Mouse (Mus musculus) heart, embryonic 14.5 days (tissue): Measurements from ENCODE around the gene Sema3a. TPM values are rescaled to one million over a fixed set of nuclear protein-coding genes. Genes with fewer than 3 reads are reported as not detected.
A peak's percentile ranks its signal among the peaks of the same experiment; 100 is the strongest.
"Not testable (repeated sequence)": the region's sequence is repeated elsewhere in the genome, so short reads cannot be mapped to it uniquely, and the experiment has no call there.

ENCODE experiments used
- ATAC-seq: fragments of 200-750 bp; cut with Nextera tagmentation; 2 replicates; pipeline ENCODE4 v1.8.0; 2017; ENCODE audit warnings: low read depth, moderate TSS enrichment; ENCODE audit not compliant: insufficient number of reproducible peaks, insufficient read depth, low FRiP score
- H3K27ac ChIP-seq, 2 experiments: fragments of 200-500 bp in 1 of 2; fragments of 300-500 bp in 1 of 2; sonication (generic) in 1 of 2; replicated peaks in 1 of 2; 2 replicates each; pipeline ENCODE4 v1.5.1; 2012 to 2014; ENCODE audit warnings: low read depth in 2 of 2, low read length in 2 of 2, control low read depth in 1 of 2, mild to moderate bottlenecking in 1 of 2, mixed read lengths in 1 of 2; ENCODE audit not compliant: control insufficient read depth in 1 of 2, insufficient read depth in 1 of 2
- H3K27me3 ChIP-seq: fragments of 300-500 bp; sonication (generic); 2 replicates; pipeline ENCODE4 v1.6.1; 2014; ENCODE audit warnings: mild to moderate bottlenecking, low read length, control low read depth; ENCODE audit not compliant: control insufficient read depth, insufficient read depth
- H3K36me3 ChIP-seq: fragments of 300-500 bp; sonication (generic); 2 replicates; pipeline ENCODE4 v1.6.1; 2014; ENCODE audit warnings: mild to moderate bottlenecking, control low read depth, low read length, mixed read lengths; ENCODE audit not compliant: control insufficient read depth, insufficient read depth
- H3K4me1 ChIP-seq, 2 experiments: fragments of 200-500 bp in 1 of 2; fragments of 300-500 bp in 1 of 2; sonication (generic) in 1 of 2; 2 replicates each; pipeline ENCODE4 v1.6.1; 2012 to 2014; ENCODE audit warnings: low read length in 2 of 2, control low read depth in 1 of 2, mixed read lengths in 1 of 2; ENCODE audit not compliant: control insufficient read depth in 2 of 2, insufficient read depth in 2 of 2
- H3K4me2 ChIP-seq: fragments of 300-500 bp; sonication (generic); 2 replicates; pipeline ENCODE4 v1.6.1; 2014; ENCODE audit warnings: mild to moderate bottlenecking, low read length
- H3K4me3 ChIP-seq, 2 experiments: fragments of 200-500 bp in 1 of 2; fragments of 300-500 bp in 1 of 2; sonication (generic) in 1 of 2; 2 replicates each; pipeline ENCODE4 v1.5.1; 2012 to 2014; ENCODE audit warnings: low read length in 2 of 2, mild to moderate bottlenecking in 2 of 2, control low read depth in 1 of 2, low read depth in 1 of 2, moderate library complexity in 1 of 2; ENCODE audit not compliant: control insufficient read depth in 1 of 2, insufficient read depth in 1 of 2
- H3K9ac ChIP-seq: fragments of 300-500 bp; sonication (generic); 2 replicates; pipeline ENCODE4 v1.6.1; 2014; ENCODE audit warnings: mild to moderate bottlenecking, low read length
- H3K9me3 ChIP-seq: fragments of 300-500 bp; sonication (generic); 2 replicates; pipeline ENCODE4 v1.6.1; 2016; ENCODE audit warnings: low read length, control low read depth; ENCODE audit not compliant: control insufficient read depth
- WGBS: fragments of 180-500 bp; shearing (Covaris S2); extraction: QIAGEN DNeasy Blood & Tissue Kit; methylation state at CpG from one replicate; pipeline ENCODE4 v1.1.7; 2014; 5-methylcytosine and 5-hydroxymethylcytosine counted together
- polyA plus RNA-seq: library from polyadenylated mRNA; unstranded; fragments of >200 nt; fragmentation: Nextera tagmentation; extraction: Ambion mirVana; gene quantifications from 2 replicates; pipeline ENCODE4 v1.2.1, GENCODE M21; 2014

Gene Sema3a
- polyA plus RNA-seq, 1 experiment from 2014 or later: 15.8 TPM

DNA sequence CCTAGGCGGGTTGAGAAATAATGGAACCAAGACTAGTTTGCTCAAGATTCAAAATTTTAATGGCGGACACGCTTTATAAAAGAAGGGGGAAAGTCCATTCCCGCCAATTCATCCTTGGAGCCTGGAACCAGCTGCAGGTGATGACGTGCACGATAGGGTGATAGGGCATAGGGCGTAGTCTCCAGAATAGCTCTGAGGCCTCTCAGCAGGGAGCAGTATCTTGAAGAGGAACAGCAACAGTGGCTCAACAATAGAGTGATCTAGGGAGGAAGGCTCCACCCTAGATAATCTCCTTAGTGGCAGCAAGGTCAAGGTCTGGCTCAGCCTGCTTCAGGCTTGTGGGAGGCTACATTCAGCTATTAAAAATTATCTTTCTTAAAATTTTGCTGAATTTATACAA lies 489.4 kb downstream of the Sema3a start:
- H3K27ac ChIP-seq: not testable (repeated sequence)

GRCm38 (mm10) chr5:13615907-13616306 lies 490.7 kb downstream of the Sema3a start:
- no peak overlapping the region for H3K27ac ChIP-seq
- WGBS: 76% methylated on average over 2 of the region's 2 CpGs
- no peak overlapping the region for H3K9ac ChIP-seq
- H3K27me3 ChIP-seq: no peaks in the 10 kb centered on the region
- H3K36me3 ChIP-seq: no peaks in the 10 kb centered on the region
- H3K4me2 ChIP-seq: no peak overlapping the region
- no peaks in the 10 kb centered on the region for H3K9me3 ChIP-seq
- no peaks in the 10 kb centered on the region for H3K4me1 ChIP-seq
- H3K4me3 ChIP-seq: no peak overlapping the region
- no peak for ATAC-seq

More for the DNA sequence above, 489.4 kb downstream of the Sema3a start:
- H3K4me1 ChIP-seq, ATAC-seq, H3K9ac ChIP-seq, H3K4me2 ChIP-seq, H3K9me3 ChIP-seq, H3K36me3 ChIP-seq, H3K4me3 ChIP-seq, H3K27me3 ChIP-seq: not testable (repeated sequence)
- WGBS: 73% methylated on average over 7 of the region's 7 CpGs

- H3K9ac ChIP-seq: no peak overlapping the region
- H3K36me3 ChIP-seq: no peaks in the 10 kb centered on the region
- no peak overlapping the region for H3K4me3 ChIP-seq
- H3K9me3 ChIP-seq: no peaks in the 10 kb centered on the region
- 62% methylated on average over 7 of the region's 7 CpGs for WGBS
- no peaks in the 10 kb centered on the region for H3K4me1 ChIP-seq
- H3K4me2 ChIP-seq: no peak overlapping the region
- H3K27ac ChIP-seq: no peak overlapping the region
- ATAC-seq: no peak
- H3K27me3 ChIP-seq: no peaks in the 10 kb centered on the region
Observed at GRCm38 (mm10) chr5:13622578-13622977, 497.4 kb downstream of the Sema3a start.

DNA sequence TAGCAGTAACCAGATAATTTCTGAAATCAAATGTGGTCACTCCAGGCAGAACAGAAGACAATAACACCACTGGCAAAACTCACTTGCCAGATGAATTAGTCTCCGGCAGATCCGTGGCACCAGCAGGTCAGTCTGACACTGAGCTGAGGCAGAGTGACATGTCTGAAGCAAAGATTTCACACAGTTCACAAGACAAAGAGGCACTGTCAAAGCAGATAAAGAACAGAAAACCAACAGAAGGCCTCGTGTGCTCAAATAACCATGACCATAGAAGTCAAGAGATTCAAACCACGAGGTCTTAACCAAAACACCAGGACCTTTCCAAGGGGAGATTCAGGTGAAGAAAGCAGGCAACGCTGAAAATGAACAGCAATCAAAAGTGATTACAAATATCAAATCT lies 499.5 kb downstream of the Sema3a start:
- H3K9ac ChIP-seq: no peak overlapping the region
- H3K36me3 ChIP-seq: no peaks in the 10 kb centered on the region
- no peaks in the 10 kb centered on the region for H3K4me1 ChIP-seq
- no peak overlapping the region for H3K4me2 ChIP-seq
- H3K27me3 ChIP-seq: 0 out of 2 replicates have a peak, but pooled peaks cover under 1% of the 10 kb centered on the region
- ATAC-seq: no peak
- H3K9me3 ChIP-seq: no peaks in the 10 kb centered on the region
- WGBS: 25% methylated on average over 5 of the region's 5 CpGs
- H3K4me3 ChIP-seq: no peak overlapping the region
- no peak overlapping the region for H3K27ac ChIP-seq

- Histone ChIP-seq H3K36me3 (no peaks in the 10 kb centered on the region), H3K27ac (no peak overlapping the region), H3K27me3 (0 out of 2 replicates have a peak, but pooled peaks cover 4% of the 10 kb centered on the region), H3K4me2 (no peak overlapping the region), H3K4me1 (no peaks in the 10 kb centered on the region), H3K9ac (no peak overlapping the region), H3K4me3 (no peak overlapping the region), H3K9me3 (no peaks in the 10 kb centered on the region)
- ATAC-seq: no peak
- WGBS: 85% methylated on average over 5 of the region's 5 CpGs
Observed at GRCm38 (mm10) chr5:13626093-13626492, 500.9 kb downstream of the Sema3a start.

DNA sequence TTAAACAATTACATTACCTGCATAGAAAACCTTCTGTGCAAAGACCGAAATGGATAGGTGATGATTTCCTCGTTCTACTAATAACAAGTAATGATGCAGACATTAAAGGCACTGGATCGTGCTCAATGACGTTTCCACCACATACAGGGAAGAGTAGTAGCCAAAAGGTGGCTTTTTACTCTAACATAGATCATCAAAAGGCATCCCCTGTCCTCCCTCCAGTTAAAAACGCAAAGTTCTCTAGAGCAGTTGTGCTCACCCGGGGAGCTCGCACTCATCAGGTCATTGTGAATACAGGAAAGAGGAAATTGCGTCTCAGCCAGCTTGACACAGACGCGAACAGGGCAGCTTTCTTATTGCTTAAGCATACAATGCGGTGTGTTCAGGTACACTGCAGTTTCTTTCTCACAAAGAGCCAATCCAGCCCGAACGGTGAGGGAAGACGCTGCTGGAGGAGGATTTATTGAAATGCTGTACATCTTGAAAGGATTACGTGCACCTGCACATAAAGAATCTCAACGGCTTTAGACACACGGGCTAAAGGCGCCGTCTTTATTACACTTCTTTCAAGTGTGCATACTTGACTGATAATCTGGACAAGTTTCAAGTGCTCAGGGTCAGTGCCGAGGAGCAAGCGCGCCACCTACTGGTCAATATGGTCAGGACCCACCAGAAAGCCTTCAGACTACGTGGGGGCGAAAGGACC lies 503.5 kb downstream of the Sema3a start:
- Histone ChIP-seq H3K27me3 (0 out of 2 replicates have a peak, but pooled peaks cover 4% of the 10 kb centered on the region), H3K36me3 (no peaks in the 10 kb centered on the region), H3K9me3 (no peaks in the 10 kb centered on the region), H3K27ac (no peak overlapping the region), H3K4me1 (no peaks in the 10 kb centered on the region), H3K9ac (peak overlapping the region; percentile 48), H3K4me3 (peak overlapping the region; percentile 38 to 42), H3K4me2 (peak overlapping the region; percentile 72)
- 16% methylated on average over 24 of the region's 24 CpGs for WGBS
- 0 out of 2 replicates have a peak, but pooled peaks have one; percentile 47 for ATAC-seq

- no peak overlapping the region for H3K9ac ChIP-seq
- no peaks in the 10 kb centered on the region for H3K4me1 ChIP-seq
- no peaks in the 10 kb centered on the region for H3K36me3 ChIP-seq
- no peak overlapping the region for H3K4me2 ChIP-seq
- H3K4me3 ChIP-seq: no peak overlapping the region
- H3K27me3 ChIP-seq: 0 out of 2 replicates have a peak, but pooled peaks cover 4% of the 10 kb centered on the region
- H3K27ac ChIP-seq: no peak overlapping the region
- no peak for ATAC-seq
- no peaks in the 10 kb centered on the region for H3K9me3 ChIP-seq
- 28% methylated on average over 5 of the region's 5 CpGs for WGBS
Observed at GRCm38 (mm10) chr5:13629916-13630315, 504.7 kb downstream of the Sema3a start.

- H3K27me3 ChIP-seq: 0 out of 2 replicates have a peak, but pooled peaks cover 4% of the 10 kb centered on the region
- ATAC-seq: no peak
- no peak overlapping the region for H3K9ac ChIP-seq
Observed at GRCm38 (mm10) chr5:13630692-13631091, 505.5 kb downstream of the Sema3a start.

More at GRCm38 (mm10) chr5:13630692-13631091, 505.5 kb downstream of the Sema3a start:
- Histone ChIP-seq H3K4me2 (no peak overlapping the region), H3K9me3 (no peaks in the 10 kb centered on the region), H3K27ac (no peak overlapping the region), H3K4me3 (no peak overlapping the region), H3K36me3 (no peaks in the 10 kb centered on the region), H3K4me1 (no peaks in the 10 kb centered on the region)
